Mouse (Mus musculus) effector memory CD4-positive, alpha-beta T cell, adult 5 months (primary cell): ENCODE results near the gene Lamtor5. TPM values are rescaled to one million over a fixed set of nuclear protein-coding genes. Genes with fewer than 3 reads are reported as not detected.

Experiments
- polyA plus RNA-seq: library from polyadenylated mRNA; unstranded; fragments of 100-300 nt; shearing (Covaris generic); gene quantifications from one replicate; pipeline ENCODE4 v1.2.1, GENCODE M21; 2017

The Lamtor5 gene
- 84.9 TPM for polyA plus RNA-seq

GRCm38 (mm10) chr3:107278479-107279269 is at the start of gene Lamtor5:
TSS of gene Lamtor5 (plus strand) at chr3:107278858.

GRCm38 (mm10) chr3:107230527-107230926 is 48.1 kb upstream of the Lamtor5 start, which contains the start of gene A630076J17Rik:
TSS of gene A630076J17Rik (plus strand) at chr3:107230614.

GRCm38 (mm10) chr3:107239607-107240006 is 39.1 kb upstream of the Lamtor5 start, which contains the start of gene Prok1:
TSS of gene Prok1 (minus strand) at chr3:107239707.

GRCm38 (mm10) chr3:107290764-107291381 is 12.2 kb downstream of the Lamtor5 start, which contains the start of gene Slc16a4:
TSS of gene Slc16a4 (plus strand) at chr3:107291230.

Other genes with a start within 250 kb of the Lamtor5 start
- gene Kcna3, start 242.7 kb upstream of the Lamtor5 start, polyA plus RNA-seq: 49.9 TPM
- gene Kcna2, start 177.7 kb upstream of the Lamtor5 start, polyA plus RNA-seq: 0.19 TPM
- not detected for gene Kcna10, start 95.8 kb upstream of the Lamtor5 start, polyA plus RNA-seq
- gene Cym, start 57.1 kb upstream of the Lamtor5 start, polyA plus RNA-seq: not detected
- not detected for gene A630076J17Rik, start 48.2 kb upstream of the Lamtor5 start, polyA plus RNA-seq
- not detected for gene Prok1, start 39.2 kb upstream of the Lamtor5 start, polyA plus RNA-seq
- gene Slc16a4, start 12.4 kb downstream of the Lamtor5 start, polyA plus RNA-seq: not detected
- gene Rbm15, start 54.8 kb downstream of the Lamtor5 start, polyA plus RNA-seq: 13.3 TPM
- not detected for gene Kcnc4, start 180.7 kb downstream of the Lamtor5 start, polyA plus RNA-seq
- not detected for gene Slc6a17, start 239.2 kb downstream of the Lamtor5 start, polyA plus RNA-seq